Mouse (Mus musculus) hindbrain, postnatal 0 days (tissue): Measurements from ENCODE around the gene Tkt. TPM values are rescaled to one million over a fixed set of nuclear protein-coding genes. Genes with fewer than 3 reads are reported as not detected.

ENCODE experiments used
- ATAC-seq: fragments of 200-750 bp; cut with Nextera tagmentation; 2 replicates; pipeline ENCODE4 v1.8.0; 2017; ENCODE audit warnings: mild to moderate bottlenecking, moderate TSS enrichment, moderate library complexity
- DNase-seq: peaks from one replicate; pipeline ENCODE4 v3.0.0-alpha.2; 2015; ENCODE audit warnings: low spot score
- H3K27ac ChIP-seq: fragments of 300-500 bp; sonication (generic); 2 replicates; pipeline ENCODE4 v1.5.1; 2014; ENCODE audit warnings: mild to moderate bottlenecking
- H3K27me3 ChIP-seq: fragments of 300-500 bp; sonication (generic); 2 replicates; pipeline ENCODE4 v1.6.1; 2014; ENCODE audit warnings: low read length, mixed read lengths; ENCODE audit not compliant: insufficient read depth
- H3K36me3 ChIP-seq: fragments of 300-500 bp; sonication (generic); 2 replicates; pipeline ENCODE4 v1.6.1; 2014; ENCODE audit warnings: low read length, mixed read lengths; ENCODE audit not compliant: insufficient read depth
- H3K4me1 ChIP-seq: fragments of 300-500 bp; sonication (generic); 2 replicates; pipeline ENCODE4 v1.6.1; 2014; ENCODE audit warnings: antibody characterized with exemption, low read length, mixed read lengths; ENCODE audit not compliant: insufficient read depth
- H3K4me2 ChIP-seq: fragments of 300-500 bp; sonication (generic); 2 replicates; pipeline ENCODE4 v1.6.1; 2014; ENCODE audit warnings: low read depth, mild to moderate bottlenecking, low read length, moderate library complexity, mixed read lengths
- H3K4me3 ChIP-seq: fragments of 300-500 bp; sonication (generic); 2 replicates; pipeline ENCODE4 v1.5.1; 2014; ENCODE audit warnings: low read length
- H3K9ac ChIP-seq: fragments of 300-500 bp; sonication (generic); replicated peaks from 2 replicates; pipeline ENCODE4 v1.6.1; 2014; ENCODE audit warnings: mild to moderate bottlenecking, low read length, moderate library complexity, mixed read lengths
- H3K9me3 ChIP-seq: fragments of 300-500 bp; sonication (generic); 2 replicates; pipeline ENCODE4 v1.6.1; 2016; ENCODE audit warnings: low read length, mixed read lengths
- CTCF ChIP-seq: IDR thresholded peaks from 2 replicates; pipeline ENCODE4 v1.5.1; 2016; ENCODE audit warnings: antibody characterized with exemption, control low read depth, low read depth
- WGBS: fragments of 180-500 bp; shearing (Covaris S2); extraction: QIAGEN DNeasy Blood & Tissue Kit; methylation state at CpG from one replicate; pipeline ENCODE4 v1.1.7; 2014; 5-methylcytosine and 5-hydroxymethylcytosine counted together
- polyA plus RNA-seq: library from polyadenylated mRNA; unstranded; fragments of >200 nt; fragmentation: Nextera tagmentation; extraction: Ambion mirVana; gene quantifications from 2 replicates; pipeline ENCODE4 v1.2.1, GENCODE M21; 2015
- total RNA-seq: library from RNA; depleted of rRNA; stranded (reverse); fragments of >200 nt; gene quantifications from 2 replicates; pipeline ENCODE4 v1.2.3, GENCODE M21; 2014; rRNA removed

Tkt gene
- 388 and 429 TPM in 2 replicates for total RNA-seq
- polyA plus RNA-seq = 248 and 258 TPM in 2 replicates

GRCm38 (mm10) chr14:30548131-30548720 is at the start of gene Tkt:
Tkt (plus strand) TSS chr14:30548359.
- 19% methylated on average over 8 of the region's 8 CpGs for WGBS
- no peak for TF ChIP-seq CTCF
- peak; percentile 73 for DNase-seq

DNA sequence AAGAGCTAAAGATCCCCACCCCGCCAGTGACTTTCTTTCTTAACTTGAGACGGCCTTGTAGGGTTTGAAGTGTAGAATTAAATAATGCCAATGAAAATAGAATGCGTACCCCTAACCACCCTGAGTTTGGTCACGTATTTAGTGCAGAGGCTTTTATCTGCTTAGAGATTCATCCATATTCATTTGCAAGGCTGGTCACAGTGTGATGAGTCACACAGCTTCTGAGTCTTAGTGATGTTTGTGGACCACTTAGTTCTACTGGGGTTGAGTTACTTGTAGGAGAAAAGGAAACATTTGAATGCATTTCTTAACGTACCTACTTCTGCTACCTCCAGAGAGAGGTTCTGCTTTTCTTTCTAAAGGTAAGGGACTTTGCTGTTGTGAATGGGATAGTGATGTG is 43.2 kb upstream of the Tkt start:
- ATAC-seq (no peak), DNase-seq (no peak)
- TF ChIP-seq CTCF = no peak
- WGBS = 85% methylated on average over 5 of the region's 5 CpGs
- Histone ChIP-seq H3K4me3 (no peak overlapping the region), H3K27me3 (no peaks in the 10 kb centered on the region), H3K4me2 (no peak overlapping the region), H3K9ac (no peak overlapping the region), H3K4me1 (no peaks in the 10 kb centered on the region), H3K27ac (no peak overlapping the region), H3K9me3 (no peaks in the 10 kb centered on the region), H3K36me3 (peaks cover 34% of the 10 kb centered on the region)

More at GRCm38 (mm10) chr14:30548131-30548720, at the start of gene Tkt:
- Histone ChIP-seq H3K27me3 (no peaks in the 10 kb centered on the region), H3K4me2 (peak within 1 kb of the TSS; percentile 94), H3K9ac (peak within 1 kb of the TSS; percentile 82), H3K4me3 (peak within 1 kb of the TSS; percentile 68), H3K4me1 (peaks cover 30% of the 10 kb centered on the region), H3K9me3 (no peaks in the 10 kb centered on the region), H3K27ac (peak within 1 kb of the TSS; percentile 97), H3K36me3 (no peaks in the 10 kb centered on the region)
- peak; percentile 44 for ATAC-seq

- Histone ChIP-seq H3K9me3 (no peaks in the 10 kb centered on the region), H3K27me3 (no peaks in the 10 kb centered on the region), H3K27ac (no peak overlapping the region), H3K4me1 (no peaks in the 10 kb centered on the region), H3K4me3 (no peak overlapping the region), H3K9ac (no peak overlapping the region), H3K36me3 (peaks cover 39% of the 10 kb centered on the region), H3K4me2 (no peak overlapping the region)
- DNase-seq (no peak), ATAC-seq (no peak)
- 93% methylated on average over 6 of the region's 6 CpGs for WGBS
- TF ChIP-seq CTCF = no peak
Measured at GRCm38 (mm10) chr14:30510214-30510763, 37.9 kb upstream of the Tkt start.

DNA sequence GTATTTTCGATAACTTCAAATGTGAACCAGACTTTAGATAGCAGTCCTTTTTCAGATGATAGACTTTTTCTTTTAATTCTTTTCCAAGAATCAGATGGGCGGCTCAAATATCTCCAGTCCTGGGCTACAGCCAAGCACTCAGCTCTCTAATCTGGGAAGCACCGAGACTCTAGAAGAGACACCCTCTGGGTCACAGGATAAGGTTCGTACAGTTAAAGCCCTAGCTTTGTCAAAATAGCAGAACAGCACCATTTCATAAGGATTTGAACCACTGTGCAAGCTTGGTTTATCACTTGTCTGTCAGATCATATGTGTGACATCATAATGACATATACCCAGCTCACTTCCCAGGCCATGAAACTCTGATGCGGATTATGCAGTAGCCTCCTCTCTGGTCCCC is 35.3 kb upstream of the Tkt start:
- H3K4me1 ChIP-seq = no peaks in the 10 kb centered on the region
- no peak overlapping the region for H3K27ac ChIP-seq
- no peak overlapping the region for H3K4me3 ChIP-seq
- H3K27me3 ChIP-seq = no peaks in the 10 kb centered on the region
- 90% methylated on average over 5 of the region's 5 CpGs for WGBS
- DNase-seq = no peak
- no peak overlapping the region for H3K9ac ChIP-seq
- no peak for TF ChIP-seq CTCF
- no peak for ATAC-seq
- H3K4me2 ChIP-seq = no peak overlapping the region
- H3K9me3 ChIP-seq = no peaks in the 10 kb centered on the region
- peaks cover 20% of the 10 kb centered on the region for H3K36me3 ChIP-seq

- WGBS = 76% methylated on average over 13 of the region's 13 CpGs
- Histone ChIP-seq H3K36me3 (peaks cover 29% of the 10 kb centered on the region), H3K4me2 (no peak overlapping the region), H3K9me3 (no peaks in the 10 kb centered on the region), H3K4me1 (no peaks in the 10 kb centered on the region), H3K27me3 (no peaks in the 10 kb centered on the region), H3K9ac (no peak overlapping the region), H3K4me3 (no peak overlapping the region), H3K27ac (no peak overlapping the region)
- peak; percentile 70; the same call in 1 of the 2 replicates for ATAC-seq
- peak; percentile 71 for DNase-seq
- TF ChIP-seq CTCF = peak; percentile 76
Measured at GRCm38 (mm10) chr14:30515931-30516723, 32.0 kb upstream of the Tkt start.

DNA sequence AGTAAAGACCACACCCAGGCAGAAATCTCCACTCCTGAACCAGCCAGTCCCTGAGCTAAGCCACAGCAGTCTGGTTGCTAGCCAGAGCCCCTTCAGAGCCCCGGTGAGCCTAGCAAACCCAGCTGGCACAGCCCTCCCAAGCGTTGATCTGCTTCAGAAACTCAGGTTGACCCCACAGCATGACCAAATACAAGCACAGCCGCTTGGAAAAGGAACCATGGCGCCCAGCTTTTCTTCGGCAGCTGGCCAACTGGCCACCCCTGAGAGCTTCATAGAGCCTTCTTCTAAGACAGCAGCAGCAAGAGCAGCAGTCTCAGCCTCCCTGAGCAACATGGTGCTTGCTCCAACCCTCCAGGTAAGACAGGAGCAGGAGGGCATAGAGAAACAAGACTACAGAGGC is 28.8 kb upstream of the Tkt start:
- TF ChIP-seq CTCF = no peak
- Histone ChIP-seq H3K4me2 (no peak overlapping the region), H3K27me3 (no peaks in the 10 kb centered on the region), H3K4me1 (no peaks in the 10 kb centered on the region), H3K4me3 (no peak overlapping the region), H3K9me3 (no peaks in the 10 kb centered on the region), H3K36me3 (peaks cover 50% of the 10 kb centered on the region), H3K27ac (no peak overlapping the region), H3K9ac (no peak overlapping the region)
- WGBS = 44% methylated on average over 5 of the region's 5 CpGs
- ATAC-seq (no peak), DNase-seq (peak; percentile 6)
